Mouse (Mus musculus): Measurements from ENCODE around the gene Zfp970.
"Not testable (repeated sequence)": the region's sequence is repeated elsewhere in the genome, so short reads cannot be mapped to it uniquely, and the experiment has no call there.

Zfp970 gene

GRCm38 (mm10) chr2:177464676-177465075 lies at the start of gene Zfp970:
Gene Zfp970 (plus strand): TSS chr2:177464733.
- in situ Hi-C loops (cut with MboI; ENCODE audit: unreplicated experiment in 2 of 2): not testable (repeated sequence)

GRCm38 (mm10) chr2:177468222-177468621 lies 3.7 kb downstream of the Zfp970 start:
- in situ Hi-C loops (cut with MboI; ENCODE audit: unreplicated experiment in 2 of 2): not testable (repeated sequence)

GRCm38 (mm10) chr2:177472261-177472660 lies 7.7 kb downstream of the Zfp970 start:
- in situ Hi-C loops (cut with MboI; ENCODE audit: unreplicated experiment in 2 of 2): not testable (repeated sequence)

- in situ Hi-C loops (cut with MboI; ENCODE audit: unreplicated experiment in 2 of 2): not testable (repeated sequence)
These were observed 17.4 kb downstream of the Zfp970 start for GRCm38 (mm10) chr2:177481971-177482370.

GRCm38 (mm10) chr2:177483238-177483948 lies 18.9 kb downstream of the Zfp970 start:
- in situ Hi-C loops (cut with MboI; ENCODE audit: unreplicated experiment in 2 of 2): not testable (repeated sequence)

- in situ Hi-C loops (cut with MboI; ENCODE audit: unreplicated experiment in 2 of 2): not testable (repeated sequence)
These were observed 33.5 kb downstream of the Zfp970 start, which contains the start of gene Gm14403 for GRCm38 (mm10) chr2:177498067-177498466. Gene Gm14403 (plus strand): TSS chr2:177498215.

GRCm38 (mm10) chr2:177499182-177499581 lies 34.6 kb downstream of the Zfp970 start:
- in situ Hi-C loops (cut with MboI; ENCODE audit: unreplicated experiment in 2 of 2): not testable (repeated sequence)

GRCm38 (mm10) chr2:177505211-177505719 lies 40.7 kb downstream of the Zfp970 start:
- in situ Hi-C loops (cut with MboI; ENCODE audit: unreplicated experiment in 2 of 2): not testable (repeated sequence)

GRCm38 (mm10) chr2:177511381-177511780 lies 46.8 kb downstream of the Zfp970 start:
- in situ Hi-C loops (cut with MboI; ENCODE audit: unreplicated experiment in 2 of 2): not testable (repeated sequence)

- in situ Hi-C loops (cut with MboI; ENCODE audit: unreplicated experiment in 2 of 2): not testable (repeated sequence)
These were observed 47.4 kb downstream of the Zfp970 start for GRCm38 (mm10) chr2:177511972-177512371.

GRCm38 (mm10) chr2:177513991-177514479 lies 49.5 kb downstream of the Zfp970 start:
- in situ Hi-C loops (cut with MboI; ENCODE audit: unreplicated experiment in 2 of 2): not testable (repeated sequence)

GRCm38 (mm10) chr2:177517746-177518145 lies 53.2 kb downstream of the Zfp970 start:
- in situ Hi-C loops (cut with MboI; ENCODE audit: unreplicated experiment in 2 of 2): not testable (repeated sequence)

GRCm38 (mm10) chr2:177518354-177518753 lies 53.8 kb downstream of the Zfp970 start:
- in situ Hi-C loops (cut with MboI; ENCODE audit: unreplicated experiment in 2 of 2): not testable (repeated sequence)

- in situ Hi-C loops (cut with MboI; ENCODE audit: unreplicated experiment in 2 of 2): not testable (repeated sequence)
These were observed 54.4 kb downstream of the Zfp970 start for GRCm38 (mm10) chr2:177518960-177519359.

GRCm38 (mm10) chr2:177520035-177520434 lies 55.5 kb downstream of the Zfp970 start:
- in situ Hi-C loops (cut with MboI; ENCODE audit: unreplicated experiment in 2 of 2): no loop called here

- in situ Hi-C loops (cut with MboI; ENCODE audit: unreplicated experiment in 2 of 2): no loop called here
These were observed 58.5 kb downstream of the Zfp970 start for GRCm38 (mm10) chr2:177523061-177523460.

GRCm38 (mm10) chr2:177523674-177524073 lies 59.1 kb downstream of the Zfp970 start:
- in situ Hi-C loops (cut with MboI; ENCODE audit: unreplicated experiment in 2 of 2): not testable (repeated sequence)

GRCm38 (mm10) chr2:177524171-177524570 lies 59.6 kb downstream of the Zfp970 start:
- in situ Hi-C loops (cut with MboI; ENCODE audit: unreplicated experiment in 2 of 2): not testable (repeated sequence)
